Mouse (Mus musculus): ENCODE data around the gene Hexa. TPM values are rescaled to one million over a fixed set of nuclear protein-coding genes. Genes with fewer than 3 reads are reported as not detected.
A peak's percentile ranks its signal among the peaks of the same experiment; 100 is the strongest.

The Hexa gene
- total RNA-seq, 2 experiments from 2014 or later: 30.9 to 31.9 TPM

DNA sequence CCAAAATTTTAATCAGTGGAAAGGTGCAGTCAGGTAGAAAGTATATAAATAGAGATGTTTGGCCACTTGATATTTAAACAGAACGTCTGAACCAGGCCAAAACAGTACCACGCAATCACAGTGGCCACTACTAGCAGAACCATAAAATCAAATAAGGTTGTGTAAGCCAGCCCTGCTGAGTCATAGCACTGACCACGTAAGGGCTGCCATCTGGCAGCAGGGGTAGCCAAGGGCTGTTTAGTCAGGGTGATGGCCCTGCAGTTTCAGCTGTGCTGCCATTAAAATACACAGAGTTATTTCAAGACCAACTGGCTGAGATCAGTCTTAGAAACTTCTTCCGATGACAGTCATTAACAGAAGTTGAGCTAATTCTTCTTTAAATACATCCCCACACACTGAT is 5.5 kb upstream of the Hexa start:
- DNase-seq: peak; percentile 87
- no peak for TF ChIP-seq CTCF (IDR thresholded peaks at IDR 0.05)
- H3K27ac ChIP-seq: peak overlapping the region; percentile 83
- intact Hi-C loops (cut with DNase I): no loop called here
- no peak overlapping the region for H3K4me3 ChIP-seq

DNA sequence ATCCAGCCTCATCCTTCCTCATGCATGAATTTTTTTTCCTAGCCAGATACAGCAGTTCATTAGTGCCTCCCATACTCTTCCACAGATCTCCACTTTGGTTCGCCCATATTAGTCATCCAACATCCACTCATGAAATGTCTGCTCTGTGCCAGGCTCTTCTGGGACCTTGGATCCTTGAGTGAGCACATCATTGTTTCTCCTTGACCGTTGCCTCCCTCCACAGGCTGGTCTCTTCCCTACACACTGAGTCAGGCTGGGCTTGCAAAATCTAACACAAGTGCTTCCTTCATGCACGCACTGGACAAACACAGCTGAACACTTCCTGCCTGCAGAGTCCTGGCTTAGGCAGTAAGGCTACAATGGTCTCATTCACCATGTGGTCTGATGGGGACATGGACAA is 1.7 kb upstream of the Hexa start:
- intact Hi-C loops (cut with DNase I): no loop called here
- TF ChIP-seq CTCF (IDR thresholded peaks at IDR 0.05): 0 out of 2 replicates have a peak, but pooled peaks have one; percentile 13
- Histone ChIP-seq H3K4me3 (no peak overlapping the region), H3K27ac (0 out of 2 replicates have a peak overlapping the region, but pooled peaks have one; percentile 24)
- peak; percentile 38 for DNase-seq

DNA sequence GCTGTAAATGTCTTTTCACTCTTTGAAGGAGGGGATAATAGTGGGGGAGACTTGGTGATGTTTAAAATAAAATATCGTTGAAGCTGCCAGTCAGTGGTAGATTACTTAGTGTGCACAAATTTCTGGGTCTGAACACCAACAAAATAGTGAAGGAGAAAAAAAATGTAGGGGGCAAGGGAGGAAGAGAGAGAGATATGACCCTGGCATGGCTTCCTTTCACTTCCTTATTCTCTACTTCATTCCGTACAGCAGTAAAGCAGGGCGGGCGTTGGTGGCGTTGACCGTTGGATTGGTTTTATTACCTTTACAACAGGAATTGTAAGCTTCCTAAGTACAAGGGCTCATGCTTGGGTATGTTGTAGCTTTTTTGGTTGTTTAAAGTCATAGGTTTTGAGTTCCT is 2.3 kb downstream of the Hexa start:
- intact Hi-C loops (cut with DNase I): loop anchor here (2.0 kb wide), 1 partner anchor 53 kb away; no protein-coding TSS in a partner anchor

DNA sequence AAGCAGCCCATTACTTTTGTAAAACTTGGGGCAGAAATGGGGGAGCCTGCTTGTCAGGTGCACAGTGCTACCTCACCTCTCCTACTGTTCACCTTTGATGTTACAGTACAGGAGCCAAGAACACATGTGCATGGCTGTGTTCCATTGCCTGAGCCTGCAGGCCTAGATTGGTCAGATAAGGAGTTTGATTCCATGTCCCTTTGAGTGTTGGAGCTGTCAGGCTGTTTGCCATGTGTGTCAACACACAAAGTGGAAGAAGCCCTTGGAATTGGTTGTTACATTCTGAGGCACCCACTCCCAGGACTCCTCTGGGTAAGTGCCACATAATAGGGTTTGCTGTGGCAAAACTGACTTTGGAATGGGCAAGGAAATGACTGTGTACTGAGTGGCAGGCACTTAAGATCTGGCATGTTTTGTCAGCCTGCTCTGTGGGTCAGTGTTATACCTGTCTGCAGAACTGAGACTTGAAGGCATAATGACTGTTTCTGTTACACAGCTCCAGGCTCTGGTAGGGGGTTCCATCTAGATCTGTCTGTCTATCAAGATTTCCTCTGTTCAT is 3.5 kb downstream of the Hexa start:
- intact Hi-C loops (cut with DNase I): no loop called here
- TF ChIP-seq CTCF (IDR thresholded peaks at IDR 0.05): no peak
- Histone ChIP-seq H3K4me3 (no peak overlapping the region), H3K27ac (no peak overlapping the region)
- DNase-seq: no peak

More for the DNA sequence above, 2.3 kb downstream of the Hexa start:
- DNase-seq: no peak
- no peak for TF ChIP-seq CTCF (IDR thresholded peaks at IDR 0.05)
- Histone ChIP-seq H3K27ac (peak overlapping the region; percentile 0; the same call in 1 of the 2 replicates), H3K4me3 (no peak overlapping the region; the same call in 1 of the 2 replicates)

DNA sequence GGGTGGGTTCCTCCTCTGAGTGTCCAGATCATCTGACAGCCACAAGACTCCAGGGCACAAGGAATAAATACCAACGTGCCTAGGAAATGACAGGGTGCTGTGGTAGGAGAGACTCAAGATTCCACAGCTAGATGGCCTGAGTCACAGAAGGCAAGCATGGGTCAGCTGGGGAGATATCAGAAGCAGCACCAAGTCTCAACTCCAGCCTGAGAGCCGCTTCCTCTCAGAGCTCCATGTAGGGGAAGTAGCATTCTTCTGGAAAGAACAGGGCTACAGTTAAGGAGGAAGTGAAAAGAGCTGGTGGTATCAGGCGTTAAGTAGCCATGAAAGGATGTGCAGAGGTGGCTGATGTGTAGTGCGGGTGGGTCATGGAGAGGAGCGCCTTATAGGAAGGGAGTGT is 5.4 kb downstream of the Hexa start:
- H3K4me3 ChIP-seq: no peak overlapping the region
- DNase-seq: no peak
- TF ChIP-seq CTCF (IDR thresholded peaks at IDR 0.05): no peak
- intact Hi-C loops (cut with DNase I): no loop called here
- H3K27ac ChIP-seq: no peak overlapping the region

DNA sequence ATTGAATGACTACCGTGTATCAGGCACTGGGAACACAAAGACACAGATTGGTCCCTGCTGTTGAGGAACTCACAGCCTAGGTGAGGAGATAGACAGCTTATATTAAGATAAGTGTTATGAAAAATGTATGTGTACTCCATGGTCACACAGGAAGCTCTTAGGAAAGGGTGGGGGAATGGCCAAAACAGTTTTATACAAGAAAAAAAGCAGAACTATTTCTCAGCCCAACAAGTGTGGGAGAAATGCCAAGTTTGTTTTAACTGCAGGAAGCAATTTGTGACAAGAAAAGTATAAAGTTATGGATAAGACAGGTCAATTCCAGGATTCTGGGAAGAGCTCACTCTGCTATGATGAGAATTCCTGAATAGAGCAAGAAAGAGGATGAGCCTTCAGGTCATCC is 8.5 kb downstream of the Hexa start:
- H3K27ac ChIP-seq: no peak overlapping the region
- no peak for DNase-seq
- no peak overlapping the region for H3K4me3 ChIP-seq
- no peak for TF ChIP-seq CTCF (IDR thresholded peaks at IDR 0.05)
- intact Hi-C loops (cut with DNase I): no loop called here

DNA sequence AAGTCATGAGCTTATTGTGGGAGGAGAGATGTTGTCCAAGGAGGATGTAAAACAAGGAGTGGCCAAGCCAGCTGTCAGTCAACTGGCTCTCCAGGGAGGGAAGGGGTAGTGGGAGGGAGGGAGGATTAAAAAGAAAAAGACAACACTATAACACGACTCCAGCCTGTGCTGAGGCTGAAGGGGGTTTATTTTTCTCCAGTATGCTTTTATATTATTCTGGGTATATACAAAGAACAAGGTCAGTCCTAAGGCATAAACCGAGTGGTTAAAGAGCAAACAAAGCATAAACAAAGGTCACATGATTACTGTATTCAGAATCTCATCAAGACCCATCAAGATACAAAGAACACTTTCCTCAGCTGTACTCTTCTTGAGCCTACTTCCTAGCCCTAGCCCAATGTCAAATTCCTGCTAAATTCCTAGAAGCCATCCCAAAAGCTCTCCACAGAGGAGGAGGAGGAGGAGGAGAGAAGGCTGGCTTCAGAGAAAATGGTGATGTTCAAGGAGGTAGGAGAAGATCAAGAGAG is 9.7 kb downstream of the Hexa start:
- H3K27ac ChIP-seq: no peak overlapping the region
- intact Hi-C loops (cut with DNase I): no loop called here
- DNase-seq: no peak
- no peak for TF ChIP-seq CTCF (IDR thresholded peaks at IDR 0.05)
- no peak overlapping the region for H3K4me3 ChIP-seq

DNA sequence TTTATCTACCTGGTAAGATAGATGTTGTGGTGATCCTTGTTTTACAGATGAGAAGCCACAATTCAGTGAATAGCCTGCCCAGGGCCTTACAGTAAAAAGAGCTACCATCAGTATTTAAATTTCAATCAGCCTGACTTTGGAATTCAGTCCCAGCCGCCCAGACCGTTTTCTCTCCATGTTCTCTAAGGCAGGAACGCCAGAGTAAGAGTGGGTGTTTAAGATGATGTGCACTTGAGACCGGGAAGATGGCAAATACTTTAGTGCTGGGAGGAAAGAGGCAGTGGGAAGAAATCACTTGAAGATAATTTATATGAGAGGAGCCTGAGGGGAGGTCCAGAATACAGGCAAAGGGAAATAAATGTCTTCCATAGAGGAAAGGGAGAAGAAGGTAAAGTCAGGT is 10.7 kb downstream of the Hexa start:
- intact Hi-C loops (cut with DNase I): no loop called here
- H3K27ac ChIP-seq: no peak overlapping the region
- DNase-seq: no peak
- no peak for TF ChIP-seq CTCF (IDR thresholded peaks at IDR 0.05)
- no peak overlapping the region for H3K4me3 ChIP-seq

DNA sequence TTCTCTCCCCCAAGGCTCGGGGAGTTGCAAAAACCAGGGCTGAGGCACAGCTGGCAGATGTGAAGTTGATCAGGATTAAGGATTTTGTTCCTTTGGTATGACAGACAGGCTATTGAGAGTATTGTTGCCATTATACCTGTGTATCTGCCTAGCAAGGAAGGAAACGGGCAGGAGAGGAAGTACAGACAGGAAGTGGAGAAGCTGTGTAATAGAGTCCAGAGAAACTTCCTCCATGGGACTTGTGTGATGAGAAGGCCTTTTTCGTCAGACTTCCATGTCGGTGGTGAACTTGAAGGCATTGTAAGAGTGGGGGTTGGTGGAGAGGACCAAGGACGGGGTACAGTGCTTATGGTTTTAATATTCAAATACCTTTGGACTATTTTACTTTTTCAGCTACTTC is 11.7 kb downstream of the Hexa start:
- Histone ChIP-seq H3K4me3 (no peak overlapping the region), H3K27ac (peak overlapping the region; percentile 53)
- intact Hi-C loops (cut with DNase I): no loop called here
- no peak for DNase-seq
- TF ChIP-seq CTCF (IDR thresholded peaks at IDR 0.05): no peak

DNA sequence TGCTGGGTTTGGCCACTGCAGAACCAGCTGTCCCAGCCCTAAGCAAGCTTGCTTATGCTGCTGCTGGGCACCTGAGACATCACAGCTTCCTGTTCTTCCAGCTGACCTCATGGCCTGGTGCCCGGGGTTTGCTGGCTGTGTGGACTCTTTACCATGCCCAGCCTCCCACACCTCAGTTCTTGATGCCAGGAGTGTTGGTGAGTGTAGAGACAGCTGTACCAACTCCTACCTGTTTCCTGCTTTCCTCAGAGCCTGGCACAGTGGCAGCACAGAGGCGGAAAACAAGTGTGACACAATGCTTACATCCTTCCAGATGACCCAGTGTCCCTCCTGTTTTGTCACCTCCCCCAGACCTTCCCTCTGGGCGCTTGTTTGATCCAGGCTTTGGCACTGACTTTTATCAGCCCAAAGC is 12.3 kb downstream of the Hexa start:
- intact Hi-C loops (cut with DNase I): no loop called here
- H3K4me3 ChIP-seq: no peak overlapping the region
- peak overlapping the region; percentile 53 for H3K27ac ChIP-seq
- peak; percentile 82 for DNase-seq
- TF ChIP-seq CTCF (IDR thresholded peaks at IDR 0.05): no peak

DNA sequence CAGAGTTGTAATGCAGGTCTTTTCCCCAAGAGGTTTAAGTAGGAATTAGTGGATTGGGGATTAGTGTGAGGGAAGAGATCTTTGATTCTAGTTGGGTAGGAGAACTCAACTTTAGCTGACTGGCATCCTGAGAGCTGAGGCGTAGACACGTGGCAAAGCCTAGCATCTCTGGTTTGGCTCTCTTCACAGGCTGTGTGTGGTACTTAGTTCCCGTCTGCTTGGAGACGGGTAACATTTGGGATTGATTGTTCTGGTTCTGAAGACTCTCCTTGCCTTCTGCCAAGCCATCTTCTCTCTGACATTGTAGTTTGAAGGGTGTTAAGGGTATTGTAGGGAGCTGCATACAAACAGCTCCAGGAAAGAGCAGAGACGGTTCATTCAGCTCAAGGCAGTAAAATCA is 13.3 kb downstream of the Hexa start:
- Histone ChIP-seq H3K4me3 (no peak overlapping the region), H3K27ac (no peak overlapping the region)
- intact Hi-C loops (cut with DNase I): no loop called here
- no peak for DNase-seq
- TF ChIP-seq CTCF (IDR thresholded peaks at IDR 0.05): no peak

DNA sequence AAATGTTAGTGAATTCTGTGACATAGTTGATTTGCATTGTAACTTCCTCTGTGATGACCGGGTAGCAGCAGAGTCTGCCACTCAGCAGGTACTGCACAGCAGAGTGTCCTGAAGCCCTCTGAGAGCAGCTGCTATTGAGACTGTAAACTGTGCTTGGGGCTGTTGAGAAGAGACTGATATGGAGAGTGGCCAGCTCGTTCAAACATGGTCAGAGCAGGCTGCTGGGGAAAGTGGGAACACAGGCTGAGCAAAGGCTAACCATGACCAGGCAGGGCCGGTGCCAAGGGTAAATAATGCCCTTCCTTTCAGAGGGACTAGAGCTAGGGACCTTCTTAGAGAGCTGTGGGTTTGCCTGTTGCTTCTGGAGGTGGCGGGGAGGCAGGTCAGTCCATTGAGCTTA is 14.4 kb downstream of the Hexa start:
- no peak overlapping the region for H3K27ac ChIP-seq
- no peak overlapping the region for H3K4me3 ChIP-seq
- no peak for TF ChIP-seq CTCF (IDR thresholded peaks at IDR 0.05)
- DNase-seq: no peak
- intact Hi-C loops (cut with DNase I): no loop called here

DNA sequence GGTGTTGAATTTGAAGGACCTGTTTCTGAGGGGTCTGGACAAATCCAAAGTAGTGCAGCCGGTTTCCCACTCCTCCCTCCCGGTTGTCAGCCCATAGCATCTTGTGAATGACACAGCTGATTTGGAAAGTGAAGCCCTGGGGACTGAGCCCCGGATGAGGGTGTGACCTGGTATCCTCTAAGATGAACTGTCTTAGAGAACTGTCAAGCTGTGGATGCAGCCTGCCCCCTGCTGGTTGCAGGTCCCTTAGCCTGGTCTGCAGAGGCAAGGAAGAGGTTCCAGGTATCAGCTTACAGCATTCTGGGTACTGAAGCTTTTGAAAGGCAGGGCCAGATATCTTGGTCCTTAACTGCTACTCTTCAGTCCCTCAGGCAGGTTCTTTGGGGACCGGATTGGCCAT is 26.3 kb downstream of the Hexa start:
- peak; percentile 91 for DNase-seq
- H3K4me3 ChIP-seq: no peak overlapping the region

DNA sequence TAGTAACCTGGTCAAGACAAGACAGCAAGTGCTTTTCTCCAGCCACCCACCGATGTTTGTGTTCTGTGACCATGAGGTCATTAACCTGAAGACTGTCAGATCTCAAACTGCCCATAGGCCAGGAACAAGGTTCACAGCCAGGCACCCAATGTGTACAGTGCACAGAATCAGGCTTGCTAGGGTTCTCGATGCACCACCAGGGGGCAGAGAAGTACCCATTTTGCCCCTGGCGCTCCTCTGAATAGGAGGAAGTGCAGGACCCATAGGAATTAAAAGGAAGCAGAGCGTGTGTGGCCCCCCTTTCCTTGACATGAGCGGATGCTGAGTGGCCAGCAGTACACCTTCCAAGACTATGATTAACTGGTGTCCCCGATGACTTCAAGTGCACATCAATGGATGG is 27.8 kb downstream of the Hexa start:
- DNase-seq: peak; percentile 59
- TF ChIP-seq CTCF (IDR thresholded peaks at IDR 0.05): peak; percentile 68
- intact Hi-C loops (cut with DNase I): loop anchor here (2.0 to 5.0 kb wide), 2 partner anchors 18 to 225 kb away; no protein-coding TSS in a partner anchor

More for the DNA sequence above, 26.3 kb downstream of the Hexa start:
- intact Hi-C loops (cut with DNase I): loop anchor here (5.0 kb wide), 1 partner anchor 223 kb away; no protein-coding TSS in a partner anchor
- peak; percentile 95 for TF ChIP-seq CTCF (IDR thresholded peaks at IDR 0.05)
- no peak overlapping the region for H3K27ac ChIP-seq

More for the DNA sequence above, 27.8 kb downstream of the Hexa start:
- no peak overlapping the region for H3K27ac ChIP-seq
- no peak overlapping the region for H3K4me3 ChIP-seq
